Mouse (Mus musculus): ENCODE data around the gene Meioc.
"Not testable (repeated sequence)": the region's sequence is repeated elsewhere in the genome, so short reads cannot be mapped to it uniquely, and the experiment has no call there.

Gene Meioc

DNA sequence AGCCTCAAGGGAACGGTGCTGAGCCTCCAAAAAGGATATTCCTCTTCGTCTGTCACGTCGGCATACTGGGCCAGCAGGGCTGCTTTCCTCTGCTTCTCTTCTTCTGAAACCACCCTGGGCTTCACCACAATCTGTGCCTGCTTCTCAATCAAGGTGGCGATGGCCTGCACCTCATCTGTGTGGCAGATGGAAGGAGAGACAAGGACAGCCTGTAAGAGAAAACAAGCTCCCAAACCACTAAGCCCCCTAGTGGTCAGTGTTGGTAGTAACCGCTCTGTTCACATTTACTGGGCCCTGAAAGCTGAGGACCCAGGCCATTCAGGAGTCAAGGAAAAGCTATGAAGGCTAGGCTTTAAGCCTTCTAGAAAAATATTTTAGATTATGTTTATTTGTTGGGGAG is 26.6 kb downstream of the Meioc start:
- DNase-seq (ENCODE audit: low spot score): peak; percentile 92

DNA sequence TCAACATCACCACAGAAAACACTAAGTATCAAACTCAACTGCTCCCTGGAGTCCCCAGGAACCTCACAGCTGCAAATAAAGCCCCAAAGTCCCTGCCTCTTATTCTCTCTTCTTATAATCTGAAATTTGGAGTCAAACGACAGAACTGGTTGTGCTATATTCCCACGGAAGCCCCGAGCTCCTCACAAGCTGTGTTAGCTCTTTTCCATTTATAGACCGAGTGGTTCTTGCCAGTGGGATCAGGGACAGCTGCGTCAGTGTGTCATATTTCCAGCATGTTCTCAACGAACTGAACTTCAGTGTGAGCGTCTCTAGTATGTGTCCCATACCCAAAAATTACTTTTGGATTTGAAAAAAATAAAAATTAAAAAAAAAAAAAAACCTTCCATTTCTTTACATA is 31.8 kb downstream of the Meioc start:
- DNase-seq (ENCODE audit: low spot score): no peak

DNA sequence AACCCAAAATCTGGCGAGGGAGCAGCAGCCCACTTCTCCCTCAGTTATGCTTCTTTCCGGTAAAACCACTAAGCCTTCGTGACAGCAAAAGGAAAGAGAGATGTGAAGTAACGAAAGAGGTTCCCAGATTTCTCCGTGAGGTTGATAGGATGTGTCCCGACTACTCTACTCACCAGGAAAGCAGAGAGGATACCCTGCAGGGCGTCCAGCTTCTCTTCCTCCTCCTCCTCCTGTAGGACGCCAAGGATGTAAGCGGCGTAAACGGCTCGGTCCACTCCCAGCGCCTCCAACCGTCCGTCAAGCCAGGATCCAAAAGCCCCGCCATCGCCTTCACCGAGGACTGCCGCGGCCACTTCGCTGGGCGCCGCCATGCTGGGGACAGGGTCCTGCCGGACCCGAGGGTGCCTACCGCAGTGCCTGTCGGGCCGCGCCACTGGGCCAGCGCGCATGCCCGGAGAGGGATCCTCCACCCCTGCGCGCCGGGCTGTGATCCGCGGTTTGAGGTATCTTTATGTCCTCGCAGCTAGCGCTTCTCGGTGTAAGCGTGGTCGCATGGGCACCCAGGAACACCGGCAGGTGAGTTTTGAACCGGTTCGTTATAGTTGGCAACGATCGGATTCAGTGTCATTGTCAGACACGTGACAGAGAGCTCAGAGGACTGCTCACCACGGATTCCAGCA is 34.0 kb downstream of the Meioc start, which contains the start of gene Ccdc43:
TSS of gene Ccdc43 (minus strand) at position 445 of the 680 bp plus-strand sequence.
- peak; percentile 87 for DNase-seq (ENCODE audit: low spot score)

DNA sequence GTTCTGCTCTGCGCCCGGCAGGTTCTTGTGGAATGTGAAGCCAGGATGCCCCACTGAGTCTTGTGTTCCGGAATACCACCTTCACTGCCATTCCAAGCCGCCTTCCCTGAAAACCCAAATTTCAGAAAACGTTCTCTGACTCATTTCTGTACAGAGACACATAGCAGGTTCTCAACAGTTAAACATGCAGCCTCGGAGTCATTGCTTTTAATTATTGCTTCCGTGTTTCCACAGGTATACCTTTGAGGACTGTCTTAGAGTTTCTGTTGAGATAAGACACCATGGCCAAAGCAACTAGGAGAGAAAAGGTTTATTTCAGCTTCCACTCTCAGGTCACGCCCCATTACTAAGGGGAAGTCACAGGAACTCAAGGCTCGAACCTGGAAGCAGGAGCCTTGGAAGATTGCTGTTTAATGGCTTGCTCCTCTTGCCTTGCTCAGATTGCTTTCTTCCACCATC is 34.5 kb downstream of the Meioc start:
- no peak for DNase-seq (ENCODE audit: low spot score)

DNA sequence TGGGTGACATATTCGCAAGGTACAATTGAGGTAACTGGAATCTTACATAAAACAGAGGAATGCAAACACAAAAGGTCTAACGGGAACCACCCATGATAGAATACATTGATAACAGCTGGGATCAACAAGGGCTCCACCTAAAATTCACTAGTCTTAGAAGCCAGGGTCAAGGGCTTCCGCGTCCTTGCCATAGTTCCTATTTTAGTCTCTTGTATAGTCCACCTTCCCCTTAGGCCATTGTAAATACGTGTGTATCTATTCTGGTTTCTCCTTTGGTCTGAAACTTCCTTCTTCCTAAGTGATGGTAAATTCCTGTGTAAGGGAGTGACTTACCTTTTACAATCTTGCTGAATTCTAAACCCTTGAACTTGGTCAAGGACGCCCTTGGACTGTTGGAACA is 38.7 kb downstream of the Meioc start:
- not testable (repeated sequence) for DNase-seq (ENCODE audit: low spot score)

DNA sequence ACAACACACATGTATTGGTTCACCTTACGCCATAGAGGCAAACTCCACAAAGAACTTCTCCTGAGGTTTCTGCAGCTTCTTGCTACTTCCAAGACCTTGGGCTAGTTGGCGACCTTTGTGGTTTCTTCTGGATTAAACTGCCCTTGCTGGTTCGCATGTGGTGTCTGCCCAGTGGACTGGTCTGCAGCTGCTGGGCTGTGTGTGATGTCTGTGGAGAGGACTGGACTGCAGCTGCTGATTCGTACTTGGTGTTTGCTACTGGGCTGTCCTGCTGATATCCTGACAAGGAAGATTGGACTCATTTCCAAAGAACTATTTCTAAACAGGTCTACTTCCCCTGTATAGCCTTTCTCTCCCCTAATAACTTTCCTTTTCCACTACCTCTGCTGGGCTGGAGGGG is 48.9 kb downstream of the Meioc start:
- no peak for DNase-seq (ENCODE audit: low spot score)

DNA sequence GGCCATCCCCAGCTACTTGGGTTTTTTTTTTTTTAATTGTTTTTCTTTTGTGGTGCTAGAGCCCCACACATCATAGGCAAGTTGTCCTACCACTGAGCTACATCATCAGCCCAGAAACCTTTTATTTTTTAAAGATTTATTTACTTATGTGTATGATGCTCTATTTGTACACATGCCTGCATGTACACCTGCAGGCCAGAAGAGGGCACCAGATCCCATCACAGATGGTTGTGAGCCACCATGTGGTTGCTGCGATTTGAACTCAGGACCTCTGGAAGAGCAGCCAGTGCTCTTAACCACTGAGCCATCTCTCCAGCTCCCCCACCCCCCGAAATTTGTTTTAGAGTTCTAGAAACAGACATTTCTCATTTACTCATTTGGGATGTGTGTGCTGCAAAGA is 51.1 kb downstream of the Meioc start:
- not testable (repeated sequence) for DNase-seq (ENCODE audit: low spot score)

DNA sequence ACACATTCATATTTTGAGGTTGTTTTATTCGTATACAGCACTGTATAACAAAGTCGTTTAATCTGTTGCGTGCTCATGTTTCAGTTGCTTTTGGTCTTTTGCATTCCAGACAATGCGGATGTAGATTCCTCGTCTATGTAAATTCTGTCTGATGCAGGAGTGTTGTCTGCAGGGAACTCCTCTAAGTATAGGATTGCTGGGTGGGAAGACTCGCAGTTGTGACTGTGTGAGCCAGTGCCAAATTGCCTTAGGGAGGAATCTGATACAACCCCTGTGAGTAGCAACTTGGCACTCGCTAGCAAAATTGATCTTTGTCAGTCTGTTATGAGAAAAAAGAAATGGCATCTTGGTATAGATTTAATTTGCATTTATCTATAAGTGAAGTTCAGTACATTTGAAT is 52.6 kb downstream of the Meioc start:
- no peak for DNase-seq (ENCODE audit: low spot score)

DNA sequence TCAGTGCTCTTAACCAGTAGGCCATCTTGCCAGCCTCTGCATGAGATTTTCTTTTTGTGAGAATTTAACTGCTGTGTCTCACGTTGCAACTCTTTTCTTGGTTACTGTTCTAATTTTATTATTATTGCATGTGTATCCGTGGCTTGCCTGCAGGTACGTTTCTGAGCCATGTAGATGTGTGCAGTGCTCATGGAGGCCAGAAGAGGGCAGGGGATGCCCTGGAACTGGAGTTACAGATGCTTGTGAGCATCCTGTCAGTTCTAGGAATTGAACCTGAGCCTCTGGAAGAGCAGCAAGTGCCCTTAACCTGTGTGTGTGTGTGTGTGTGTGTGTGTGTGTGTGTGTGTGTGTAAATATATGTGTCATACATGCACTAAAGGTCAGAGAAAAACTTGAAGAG is 62.1 kb downstream of the Meioc start:
- peak; percentile 32 for DNase-seq (ENCODE audit: low spot score)

DNA sequence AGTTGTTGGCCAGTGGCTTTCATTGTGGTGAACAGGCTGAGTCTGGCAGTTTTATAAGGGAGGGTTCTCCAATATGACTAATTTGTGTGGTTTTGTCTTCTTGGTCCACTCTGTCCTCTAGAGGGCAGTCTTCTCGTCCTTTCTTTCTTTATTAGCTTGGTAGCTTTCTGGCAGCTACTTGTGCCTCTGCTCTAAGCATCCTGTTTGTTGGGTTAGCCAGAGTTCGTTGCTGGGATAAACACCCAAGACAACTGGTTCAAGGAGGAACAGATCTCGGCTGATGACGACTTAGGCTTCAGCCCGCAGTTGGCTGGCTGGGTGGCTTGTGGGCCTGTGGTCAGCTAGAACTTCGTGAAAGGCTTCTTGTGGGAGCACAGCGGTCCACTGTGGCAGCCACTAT is 65.1 kb downstream of the Meioc start:
- peak; percentile 85 for DNase-seq (ENCODE audit: low spot score)

DNA sequence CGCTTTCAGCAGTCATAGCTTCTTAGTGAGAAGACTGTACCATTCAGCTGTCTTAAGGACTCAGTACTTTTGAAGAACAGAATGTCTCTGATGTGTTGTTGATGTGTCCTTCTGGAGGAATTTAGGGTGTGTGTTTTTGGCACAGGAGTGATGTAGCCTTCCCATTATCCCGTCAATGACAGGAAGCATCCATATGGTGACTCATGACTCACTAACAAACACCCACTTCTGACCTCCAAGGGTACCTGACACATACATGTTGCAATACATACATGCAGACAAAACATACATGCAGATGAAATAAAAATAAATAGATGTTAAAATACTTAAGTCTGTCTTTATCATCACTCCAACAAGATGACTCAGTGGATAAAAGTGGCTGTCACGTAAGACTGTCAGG is 66.3 kb downstream of the Meioc start:
- no peak for DNase-seq (ENCODE audit: low spot score)

DNA sequence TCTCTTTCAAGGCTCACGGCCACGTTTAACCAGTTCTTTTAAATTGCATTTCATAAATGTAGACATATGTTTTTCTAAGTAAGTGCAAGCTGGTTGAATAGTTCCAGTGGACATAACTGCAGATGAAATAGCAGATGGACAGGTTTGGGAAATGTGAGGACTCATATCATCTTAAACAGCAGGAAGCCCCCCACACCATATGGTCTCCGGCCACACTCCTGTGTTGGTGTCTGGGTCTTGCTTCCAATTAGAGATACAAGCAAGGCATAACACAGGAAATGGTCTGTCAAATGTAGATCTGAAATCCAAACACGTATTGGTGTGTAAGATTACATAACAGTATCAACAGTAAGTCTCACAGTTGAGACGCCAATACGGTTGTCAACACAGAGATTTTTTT is 67.8 kb downstream of the Meioc start:
- no peak for DNase-seq (ENCODE audit: low spot score)

Data from embryo, embryonic 10.5 days (tissue).